Mouse (Mus musculus) kidney, adult 11 months (tissue): ENCODE measurements around the gene Prmt6.

Source experiments
- DNase-seq: peaks from one replicate; pipeline ENCODE4 v3.0.0; 2022

Gene Prmt6

GRCm38 (mm10) chr3:110250839-110251700, at the start of gene Prmt6:
Gene Prmt6, minus strand, starts transcription at chr3:110250998.
- DNase-seq, result peak; percentile 90

- no peak for DNase-seq
Observed at GRCm38 (mm10) chr3:110290485-110291045, 39.8 kb upstream of the Prmt6 start.

DNA sequence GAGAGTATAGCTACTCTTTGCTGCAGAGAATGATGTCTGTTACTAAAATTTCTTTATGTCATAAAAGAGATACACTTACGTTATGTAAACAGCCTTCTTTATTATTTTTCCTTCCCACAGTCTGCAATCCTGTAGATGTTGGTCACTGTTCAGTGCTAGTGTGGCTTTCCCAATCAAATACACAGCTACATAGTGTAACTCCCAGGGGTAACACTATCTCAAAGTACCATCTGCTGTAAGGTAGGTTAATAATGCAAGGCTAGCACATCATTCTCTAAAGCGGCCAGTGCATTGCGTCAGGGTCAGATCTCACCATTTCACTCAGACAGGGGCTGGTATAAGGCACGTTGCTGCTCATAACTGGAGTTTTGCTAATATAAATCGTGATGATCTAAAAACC, 31.9 kb upstream of the Prmt6 start:
- DNase-seq, result no peak

DNA sequence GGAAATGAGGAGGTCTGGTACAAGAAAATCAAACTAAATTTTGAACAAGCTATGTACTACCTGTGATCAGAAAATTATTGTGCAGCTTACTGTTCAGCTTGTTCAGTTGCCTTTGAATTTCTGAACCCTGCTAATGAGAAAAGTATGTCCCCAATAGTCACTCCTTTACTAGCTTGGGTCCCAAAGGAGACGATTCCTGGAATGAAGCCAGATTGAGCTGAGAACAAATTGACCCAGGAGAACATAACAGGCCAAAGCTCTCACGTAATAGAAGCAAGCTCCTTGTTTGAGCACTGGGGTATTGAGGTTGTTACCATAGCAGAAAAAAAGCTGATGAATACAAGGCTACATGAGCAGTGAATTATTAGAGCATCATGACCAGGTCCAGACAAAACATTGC, 17.0 kb upstream of the Prmt6 start:
- DNase-seq, result no peak

GRCm38 (mm10) chr3:110253105-110253504, 2.3 kb upstream of the Prmt6 start:
- DNase-seq, result no peak

GRCm38 (mm10) chr3:110249891-110250838, 633 bp downstream of the Prmt6 start:
- DNase-seq, result peak; percentile 76

- DNase-seq, result no peak
Observed at GRCm38 (mm10) chr3:110236819-110237463, 13.9 kb downstream of the Prmt6 start.
